Mouse (Mus musculus) liver, embryonic 15.5 days (tissue): ENCODE measurements around the gene Tmem100. TPM values are rescaled to one million over a fixed set of nuclear protein-coding genes. Genes with fewer than 3 reads are reported as not detected.

ENCODE experiments used
- ATAC-seq: fragments of 200-750 bp; cut with Nextera tagmentation; 2 replicates; pipeline ENCODE4 v1.8.0; 2017; ENCODE audit warnings: moderate number of reproducible peaks, mild to moderate bottlenecking, moderate library complexity; ENCODE audit not compliant: insufficient read depth
- H3K27ac ChIP-seq: fragments of 300-500 bp; sonication (generic); replicated peaks from 2 replicates; pipeline ENCODE4 v1.5.1; 2015; ENCODE audit warnings: mild to moderate bottlenecking, inconsistent platforms
- H3K27me3 ChIP-seq: fragments of 300-500 bp; sonication (generic); 2 replicates; pipeline ENCODE4 v1.6.1; 2015; ENCODE audit warnings: mild to moderate bottlenecking, inconsistent platforms
- H3K36me3 ChIP-seq: fragments of 300-500 bp; sonication (generic); replicated peaks from 2 replicates; pipeline ENCODE4 v1.6.1; 2015; ENCODE audit warnings: moderate library complexity, mild to moderate bottlenecking, inconsistent platforms
- H3K4me1 ChIP-seq: fragments of 300-500 bp; sonication (generic); replicated peaks from 2 replicates; pipeline ENCODE4 v1.6.1; 2015; ENCODE audit warnings: inconsistent platforms
- H3K4me2 ChIP-seq: fragments of 300-500 bp; sonication (generic); 2 replicates; pipeline ENCODE4 v1.6.1; 2015; ENCODE audit warnings: moderate library complexity, mild to moderate bottlenecking, inconsistent platforms
- H3K4me3 ChIP-seq: fragments of 300-500 bp; sonication (generic); replicated peaks from 2 replicates; pipeline ENCODE4 v1.5.1; 2015; ENCODE audit warnings: mild to moderate bottlenecking, inconsistent platforms
- H3K9ac ChIP-seq: fragments of 300-500 bp; sonication (generic); 2 replicates; pipeline ENCODE4 v1.6.1; 2015; ENCODE audit warnings: moderate library complexity, mild to moderate bottlenecking, inconsistent platforms
- H3K9me3 ChIP-seq: fragments of 300-500 bp; sonication (generic); replicated peaks from 2 replicates; pipeline ENCODE4 v1.6.1; 2016; ENCODE audit warnings: inconsistent platforms
- WGBS: fragments of 180-500 bp; shearing (Covaris S2); methylation state at CpG from one replicate; pipeline ENCODE4 v1.1.7; 2015; ENCODE audit warnings: mixed read lengths; ENCODE audit not compliant: insufficient replicate concordance; 5-methylcytosine and 5-hydroxymethylcytosine counted together
- polyA plus RNA-seq: library from polyadenylated mRNA; unstranded; fragments of >200 nt; fragmentation: Nextera tagmentation; extraction: Ambion mirVana; gene quantifications from 2 replicates; pipeline ENCODE4 v1.2.1, GENCODE M21; 2015

Gene Tmem100
- 0.44 and 0.48 TPM in 2 replicates for polyA plus RNA-seq

GRCm38 (mm10) chr11:90029841-90030398 lies at the start of gene Tmem100:
TSS of gene Tmem100 (plus strand) at chr11:90030348.
- peak within 1 kb of the TSS; percentile 42 for H3K4me2 ChIP-seq
- H3K9ac ChIP-seq: no peak within 1 kb of the TSS
- H3K36me3 ChIP-seq: no peaks in the 10 kb centered on the region
- peaks cover 3% of the 10 kb centered on the region; the same call in 1 of the 2 replicates for H3K4me1 ChIP-seq
- no peak within 1 kb of the TSS for H3K27ac ChIP-seq
- H3K4me3 ChIP-seq: no peak within 1 kb of the TSS
- ATAC-seq: no peak
- H3K27me3 ChIP-seq: peaks cover 39% of the 10 kb centered on the region
- H3K9me3 ChIP-seq: no peaks in the 10 kb centered on the region
- WGBS: 30% methylated on average over 13 of the region's 13 CpGs

DNA sequence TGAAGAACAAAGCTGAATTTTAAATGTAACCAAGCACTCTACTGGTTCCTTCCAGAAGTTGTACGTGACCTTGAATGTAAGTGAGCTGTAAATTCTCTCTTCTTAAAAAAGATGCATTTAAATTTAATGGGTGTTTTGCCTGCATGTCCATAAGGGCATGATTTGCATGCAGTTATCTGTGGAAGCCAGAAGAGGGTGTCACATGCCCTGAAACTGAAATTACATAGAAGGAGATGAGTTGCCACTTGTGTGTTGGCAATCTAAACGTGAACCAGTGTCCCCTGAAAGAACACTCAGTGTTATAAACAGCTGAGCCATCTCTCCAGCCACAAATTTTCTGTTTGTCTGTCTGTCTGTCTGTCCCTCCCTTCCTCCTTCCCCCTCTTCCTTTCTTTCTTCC lies 47.2 kb upstream of the Tmem100 start:
- H3K4me3 ChIP-seq: no peak overlapping the region
- no peaks in the 10 kb centered on the region for H3K4me1 ChIP-seq
- no peak overlapping the region for H3K27ac ChIP-seq
- WGBS: 36% methylated on average over 2 of the region's 2 CpGs
- no peaks in the 10 kb centered on the region for H3K9me3 ChIP-seq
- ATAC-seq: no peak
- H3K36me3 ChIP-seq: no peaks in the 10 kb centered on the region
- no peaks in the 10 kb centered on the region for H3K27me3 ChIP-seq
- no peak overlapping the region for H3K4me2 ChIP-seq
- H3K9ac ChIP-seq: no peak overlapping the region

GRCm38 (mm10) chr11:89984436-89984835 lies 45.7 kb upstream of the Tmem100 start:
- no peaks in the 10 kb centered on the region for H3K27me3 ChIP-seq
- H3K27ac ChIP-seq: no peak overlapping the region
- whole genome bisulfite sequencing: 75% methylated on average over 5 of the region's 5 CpGs
- H3K4me3 ChIP-seq: no peak overlapping the region
- H3K36me3 ChIP-seq: no peaks in the 10 kb centered on the region
- no peaks in the 10 kb centered on the region for H3K4me1 ChIP-seq
- no peak overlapping the region for H3K9ac ChIP-seq
- H3K4me2 ChIP-seq: no peak overlapping the region
- ATAC-seq: no peak
- H3K9me3 ChIP-seq: no peaks in the 10 kb centered on the region

- Histone ChIP-seq H3K4me1 (no peaks in the 10 kb centered on the region), H3K36me3 (no peaks in the 10 kb centered on the region), H3K9ac (no peak overlapping the region), H3K9me3 (no peaks in the 10 kb centered on the region), H3K4me2 (no peak overlapping the region), H3K27ac (no peak overlapping the region), H3K4me3 (no peak overlapping the region), H3K27me3 (no peaks in the 10 kb centered on the region)
- 47% methylated on average over 10 of the region's 10 CpGs for WGBS
- ATAC-seq: no peak
Observed at GRCm38 (mm10) chr11:89985200-89986187, 44.7 kb upstream of the Tmem100 start.

DNA sequence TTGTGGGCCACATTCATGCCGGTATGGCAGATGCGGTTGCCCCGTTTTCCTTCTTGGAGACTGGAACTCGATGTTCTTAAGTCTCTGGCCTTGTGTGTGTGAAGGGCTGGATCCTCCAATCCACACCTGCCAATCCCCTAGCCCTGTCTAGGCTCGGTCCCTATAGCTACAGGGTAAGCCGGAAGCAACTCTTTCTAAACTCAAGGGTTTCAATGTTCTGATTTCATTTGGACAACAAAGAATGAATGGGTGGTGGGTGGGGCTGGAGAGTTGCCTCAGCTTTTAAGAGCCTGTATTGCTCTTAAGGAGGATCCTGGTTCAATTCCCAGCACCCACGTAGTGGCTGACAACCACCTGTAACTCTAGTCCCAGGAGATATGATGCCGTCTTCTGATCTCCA lies 43.6 kb upstream of the Tmem100 start:
- Histone ChIP-seq H3K4me2 (no peak overlapping the region), H3K27me3 (no peaks in the 10 kb centered on the region), H3K4me3 (no peak overlapping the region), H3K9me3 (no peaks in the 10 kb centered on the region), H3K36me3 (no peaks in the 10 kb centered on the region), H3K9ac (no peak overlapping the region), H3K4me1 (no peaks in the 10 kb centered on the region), H3K27ac (no peak overlapping the region)
- 78% methylated on average over 8 of the region's 8 CpGs for WGBS
- no peak for ATAC-seq

- Histone ChIP-seq H3K27me3 (no peaks in the 10 kb centered on the region), H3K4me2 (no peak overlapping the region), H3K27ac (no peak overlapping the region), H3K9me3 (no peaks in the 10 kb centered on the region), H3K4me3 (no peak overlapping the region), H3K4me1 (no peaks in the 10 kb centered on the region; the same call in 1 of the 2 replicates), H3K36me3 (no peaks in the 10 kb centered on the region), H3K9ac (no peak overlapping the region)
- 21% methylated on average over 8 of the region's 8 CpGs for WGBS
- no peak for ATAC-seq
Observed at GRCm38 (mm10) chr11:89988936-89989589, 41.1 kb upstream of the Tmem100 start.

DNA sequence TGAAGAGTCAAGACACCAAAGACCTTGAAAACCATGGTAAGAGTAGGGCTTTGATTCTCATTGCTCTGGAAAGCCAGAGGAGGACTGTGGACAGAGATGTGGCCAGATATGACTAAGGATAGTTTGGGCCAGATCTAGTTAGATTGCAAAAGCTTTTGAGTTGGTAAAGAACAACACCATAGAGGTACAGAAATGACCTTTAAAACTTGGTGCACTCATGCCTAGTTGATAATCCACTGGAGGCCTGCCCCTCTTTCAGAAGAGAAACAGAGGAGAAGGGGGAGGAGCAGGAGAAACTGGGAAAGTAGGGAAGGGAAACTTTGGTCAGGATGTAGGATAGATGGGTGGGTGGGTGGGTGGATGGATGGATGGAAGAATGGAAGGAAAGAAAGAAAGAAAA lies 38.5 kb upstream of the Tmem100 start:
- no peak overlapping the region for H3K4me3 ChIP-seq
- H3K9ac ChIP-seq: no peak overlapping the region
- no peak overlapping the region for H3K4me2 ChIP-seq
- no peaks in the 10 kb centered on the region for H3K27me3 ChIP-seq
- H3K9me3 ChIP-seq: no peaks in the 10 kb centered on the region
- no peaks in the 10 kb centered on the region for H3K36me3 ChIP-seq
- no peak; the same call in 1 of the 2 replicates for ATAC-seq
- peaks cover 10% of the 10 kb centered on the region for H3K4me1 ChIP-seq
- H3K27ac ChIP-seq: no peak overlapping the region

DNA sequence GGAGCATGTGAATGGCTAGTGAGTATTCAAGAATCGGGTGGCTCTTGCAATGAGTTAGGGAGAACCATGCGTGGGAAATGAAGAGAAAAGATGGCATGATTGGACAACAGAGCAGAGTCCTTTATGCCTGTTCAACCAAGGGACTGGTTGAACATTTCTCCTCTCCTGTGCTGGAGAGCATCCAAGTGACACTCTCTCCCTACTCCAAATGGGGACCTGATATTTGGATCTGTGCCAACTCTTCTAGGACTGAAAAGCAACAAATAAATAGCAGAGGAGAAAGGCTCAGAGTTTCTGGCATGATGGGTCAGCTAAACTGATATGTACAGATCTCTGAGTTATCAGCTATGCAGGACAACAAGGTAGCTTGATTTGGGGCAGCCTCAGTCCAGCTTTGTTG lies 35.4 kb upstream of the Tmem100 start:
- Histone ChIP-seq H3K9ac (no peak overlapping the region), H3K4me3 (no peak overlapping the region), H3K27ac (no peak overlapping the region), H3K4me2 (no peak overlapping the region), H3K9me3 (no peaks in the 10 kb centered on the region), H3K27me3 (no peaks in the 10 kb centered on the region), H3K4me1 (peaks cover 13% of the 10 kb centered on the region), H3K36me3 (no peaks in the 10 kb centered on the region)
- 63% methylated on average over 2 of the region's 2 CpGs for WGBS
- no peak for ATAC-seq

- H3K9me3 ChIP-seq: no peaks in the 10 kb centered on the region
- H3K36me3 ChIP-seq: no peaks in the 10 kb centered on the region
- H3K4me2 ChIP-seq: no peak overlapping the region
Observed at GRCm38 (mm10) chr11:89995596-89995995, 34.6 kb upstream of the Tmem100 start.

DNA sequence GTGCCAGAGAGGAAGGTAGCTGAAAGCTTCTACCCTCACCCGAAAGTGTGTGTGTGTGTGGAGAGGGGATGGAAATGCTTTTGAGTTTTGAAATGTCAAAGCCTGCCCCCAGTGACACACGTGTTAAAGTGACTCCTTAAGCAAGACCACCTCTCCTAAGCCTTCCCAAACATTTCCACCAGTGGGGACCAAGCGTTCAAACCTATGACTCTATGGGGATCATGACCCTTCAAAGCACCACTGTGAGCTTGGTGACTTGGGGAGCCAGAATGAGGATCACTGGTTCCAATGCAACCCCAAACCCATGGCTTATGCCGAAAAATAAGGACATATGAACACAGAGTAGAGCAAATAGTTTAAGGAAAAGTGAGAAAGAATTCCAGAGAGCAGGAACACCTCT lies 33.7 kb upstream of the Tmem100 start:
- peaks cover 15% of the 10 kb centered on the region for H3K4me1 ChIP-seq
- no peak overlapping the region for H3K9ac ChIP-seq
- H3K9me3 ChIP-seq: no peaks in the 10 kb centered on the region
- H3K27me3 ChIP-seq: no peaks in the 10 kb centered on the region
- H3K4me3 ChIP-seq: no peak overlapping the region
- WGBS: 63% methylated on average over 4 of the region's 4 CpGs
- no peak for ATAC-seq
- H3K4me2 ChIP-seq: no peak overlapping the region
- 0 out of 2 replicates have a peak overlapping the region, but pooled peaks have one; percentile 38 for H3K27ac ChIP-seq
- no peaks in the 10 kb centered on the region for H3K36me3 ChIP-seq

More at GRCm38 (mm10) chr11:89995596-89995995, 34.6 kb upstream of the Tmem100 start:
- Histone ChIP-seq H3K4me3 (no peak overlapping the region), H3K9ac (no peak overlapping the region), H3K4me1 (peaks cover 13% of the 10 kb centered on the region), H3K27ac (peak overlapping the region; percentile 25; the same call in 1 of the 2 replicates), H3K27me3 (no peaks in the 10 kb centered on the region)
- ATAC-seq: no peak
- WGBS: 69% methylated on average over 5 of the region's 5 CpGs

GRCm38 (mm10) chr11:89996856-89997255 lies 33.3 kb upstream of the Tmem100 start:
- H3K9ac ChIP-seq: no peak overlapping the region
- WGBS: 68% methylated on average over 7 of the region's 7 CpGs
- no peaks in the 10 kb centered on the region for H3K36me3 ChIP-seq
- H3K27ac ChIP-seq: no peak overlapping the region
- ATAC-seq: no peak
- H3K9me3 ChIP-seq: no peaks in the 10 kb centered on the region
- H3K4me3 ChIP-seq: no peak overlapping the region
- no peaks in the 10 kb centered on the region for H3K27me3 ChIP-seq
- H3K4me2 ChIP-seq: no peak overlapping the region
- H3K4me1 ChIP-seq: peaks cover 19% of the 10 kb centered on the region
